Mouse (Mus musculus) embryonic facial prominence, embryonic 11.5 days (tissue): ENCODE measurements around the gene Ifna4. TPM values are rescaled to one million over a fixed set of nuclear protein-coding genes. Genes with fewer than 3 reads are reported as not detected.

ENCODE experiments used
- polyA plus RNA-seq: library from polyadenylated mRNA; unstranded; fragments of >200 nt; fragmentation: Nextera tagmentation; extraction: Ambion mirVana; gene quantifications from 2 replicates; pipeline ENCODE4 v1.2.1, GENCODE M21; 2014

Gene Ifna4
- polyA plus RNA-seq, 1 experiment from 2014 or later: not detected

Other genes starting within 250 kb of the Ifna4 start
- not detected in 2 replicates for gene Ifna9, start 249.5 kb upstream of the Ifna4 start, polyA plus RNA-seq
- gene Ifna12, start 238.5 kb upstream of the Ifna4 start, polyA plus RNA-seq: not detected in 2 replicates
- gene C87499, start 207.4 kb upstream of the Ifna4 start, polyA plus RNA-seq: not detected in 2 replicates
- 0.26 TPM in 1 of 2 replicates, not detected in the other for gene Ifna13, start 197.4 kb upstream of the Ifna4 start, polyA plus RNA-seq
- gene Ifna16, start 164.9 kb upstream of the Ifna4 start, polyA plus RNA-seq: not detected in 2 replicates
- not detected in 2 replicates for gene Ifna2, start 157.9 kb upstream of the Ifna4 start, polyA plus RNA-seq
- not detected in 2 replicates for gene Ifnab, start 150.5 kb upstream of the Ifna4 start, polyA plus RNA-seq
- gene Gm26566, start 120.1 kb upstream of the Ifna4 start, polyA plus RNA-seq: 1.6 and 1.7 TPM in 2 replicates
- 162 and 180 TPM in 2 replicates for gene Klhl9, start 119.4 kb upstream of the Ifna4 start, polyA plus RNA-seq
- gene Gm13271, start 87.0 kb upstream of the Ifna4 start, polyA plus RNA-seq: not detected in 2 replicates
- gene Gm13283, start 81.7 kb upstream of the Ifna4 start, polyA plus RNA-seq: 0.20 and 0.28 TPM in 2 replicates
- 0.22 TPM in 1 of 2 replicates, not detected in the other for gene Gm13290, start 68.0 kb upstream of the Ifna4 start, polyA plus RNA-seq
- gene Gm13289, start 64.9 kb upstream of the Ifna4 start, polyA plus RNA-seq: not detected in 2 replicates
- gene Gm13272, start 62.0 kb upstream of the Ifna4 start, polyA plus RNA-seq: not detected in 2 replicates
- gene Ifnz, start 59.7 kb upstream of the Ifna4 start, polyA plus RNA-seq: 0.28 TPM in 1 of 2 replicates, not detected in the other
- gene Gm13276, start 56.2 kb upstream of the Ifna4 start, polyA plus RNA-seq: not detected in 2 replicates
- gene Gm13277, start 53.2 kb upstream of the Ifna4 start, polyA plus RNA-seq: not detected in 2 replicates
- gene Gm13278, start 50.3 kb upstream of the Ifna4 start, polyA plus RNA-seq: not detected in 2 replicates
- gene Gm13275, start 47.4 kb upstream of the Ifna4 start, polyA plus RNA-seq: not detected in 2 replicates
- not detected in 2 replicates for gene Gm13279, start 44.5 kb upstream of the Ifna4 start, polyA plus RNA-seq
- 0.86 and 1.2 TPM in 2 replicates for gene Gm13285, start 42.2 kb upstream of the Ifna4 start, polyA plus RNA-seq
- not detected in 2 replicates for gene Gm13287, start 38.6 kb upstream of the Ifna4 start, polyA plus RNA-seq
- not detected in 2 replicates for gene Gm13288, start 36.3 kb upstream of the Ifna4 start, polyA plus RNA-seq
- gene Ifna7, start 25.6 kb upstream of the Ifna4 start, polyA plus RNA-seq: not detected in 2 replicates
- not detected in 2 replicates for gene Ifna11, start 21.9 kb upstream of the Ifna4 start, polyA plus RNA-seq
- gene Ifna6, start 14.4 kb upstream of the Ifna4 start, polyA plus RNA-seq: not detected in 2 replicates
- gene Ifna5, start 6.3 kb upstream of the Ifna4 start, polyA plus RNA-seq: not detected in 2 replicates
- gene Ifna1, start 8.2 kb downstream of the Ifna4 start, polyA plus RNA-seq: not detected in 2 replicates
- gene Ifne, start 38.3 kb downstream of the Ifna4 start, polyA plus RNA-seq: not detected in 2 replicates